Mouse (Mus musculus) small intestine, adult 2 months (tissue): ENCODE results near the gene Gm10762. TPM values are rescaled to one million over a fixed set of nuclear protein-coding genes. Genes with fewer than 3 reads are reported as not detected.
"Not testable (repeated sequence)": the region's sequence is repeated elsewhere in the genome, so short reads cannot be mapped to it uniquely, and the experiment has no call there.

ENCODE experiments used
- H3K27ac ChIP-seq: fragments of 200-500 bp; 2 replicates; pipeline ENCODE4 v1.5.1; 2012; ENCODE audit warnings: low read depth, low read length, control low read depth, inconsistent platforms; ENCODE audit not compliant: insufficient read depth
- H3K27me3 ChIP-seq: fragments of 200-500 bp; 2 replicates; pipeline ENCODE4 v1.6.1; 2012; ENCODE audit warnings: mild to moderate bottlenecking, moderate library complexity, low read length, inconsistent platforms; ENCODE audit not compliant: control insufficient read depth, insufficient read depth
- H3K36me3 ChIP-seq: fragments of 200-500 bp; 2 replicates; pipeline ENCODE4 v1.6.1; 2012; ENCODE audit warnings: mild to moderate bottlenecking, low read length, control low read depth, inconsistent platforms; ENCODE audit not compliant: control insufficient read depth, insufficient read depth
- H3K4me1 ChIP-seq: fragments of 200-500 bp; 2 replicates; pipeline ENCODE4 v1.6.1; 2012; ENCODE audit warnings: low read length, inconsistent platforms, mixed read lengths; ENCODE audit not compliant: control insufficient read depth, insufficient read depth, insufficient read length
- H3K4me3 ChIP-seq: fragments of 200-500 bp; 2 replicates; pipeline ENCODE4 v1.5.1; 2012; ENCODE audit warnings: low read depth, mild to moderate bottlenecking, control low read depth, inconsistent platforms, low read length, moderate library complexity
- CTCF ChIP-seq: fragments of 200-500 bp; IDR thresholded peaks from 2 replicates; pipeline ENCODE4 v1.5.1; 2012; ENCODE audit warnings: low read depth, mild to moderate bottlenecking, control low read depth, inconsistent platforms, low read length, moderate library complexity, mixed read lengths; ENCODE audit not compliant: insufficient replicate concordance, insufficient read length; ENCODE audit errors: extremely low read depth
- POLR2A ChIP-seq: fragments of 200-500 bp; IDR thresholded peaks from 2 replicates; pipeline ENCODE4 v1.6.1; 2012; ENCODE audit warnings: low read depth, mild to moderate bottlenecking, control low read depth, inconsistent platforms, low read length, moderate library complexity
- WGBS: fragments of 180-500 bp; shearing (Covaris S2); methylation state at CpG from one replicate; pipeline ENCODE4 v1.1.7; 2018; 5-methylcytosine and 5-hydroxymethylcytosine counted together
- polyA plus RNA-seq: library from polyadenylated mRNA; depleted of rRNA; stranded (reverse); fragments of >200 nt; gene quantifications from 2 replicates; pipeline ENCODE4 v1.2.3, GENCODE M21; 2012; rRNA removed

Gm10762 gene
- polyA plus RNA-seq = 0.71 and 2.1 TPM in 2 replicates

GRCm38 (mm10) chr2:128967661-128968441 is at the start of gene Gm10762:
Gene Gm10762, minus strand, starts transcription at chr2:128967725.
- peak within 1 kb of the TSS; percentile 80 for H3K4me3 ChIP-seq
- H3K27ac ChIP-seq = peak within 1 kb of the TSS; percentile 99
- no peaks in the 10 kb centered on the region for H3K27me3 ChIP-seq
- 3% methylated on average over 79 of the region's 80 CpGs for WGBS
- H3K4me1 ChIP-seq = peaks cover 2% of the 10 kb centered on the region; the same call in 1 of the 2 replicates
- TF ChIP-seq POLR2A (no peak; the same call in 1 of the 2 replicates), CTCF (no peak)
- H3K36me3 ChIP-seq = no peaks in the 10 kb centered on the region

- 80% methylated on average over 2 of the region's 2 CpGs for WGBS
- H3K4me3 ChIP-seq, H3K4me1 ChIP-seq, H3K27me3 ChIP-seq, H3K27ac ChIP-seq, H3K36me3 ChIP-seq: not testable (repeated sequence)
Measured at GRCm38 (mm10) chr2:129008867-129009266, 41.3 kb upstream of the Gm10762 start.

- H3K36me3 ChIP-seq = no peaks in the 10 kb centered on the region
- no peak overlapping the region for H3K4me3 ChIP-seq
- H3K27ac ChIP-seq = no peak overlapping the region
- WGBS = 88% methylated on average over 4 of the region's 4 CpGs
- no peaks in the 10 kb centered on the region for H3K27me3 ChIP-seq
- no peaks in the 10 kb centered on the region for H3K4me1 ChIP-seq
- no peak for TF ChIP-seq POLR2A
- TF ChIP-seq CTCF = no peak
Measured at GRCm38 (mm10) chr2:129006194-129006749, 38.7 kb upstream of the Gm10762 start.

DNA sequence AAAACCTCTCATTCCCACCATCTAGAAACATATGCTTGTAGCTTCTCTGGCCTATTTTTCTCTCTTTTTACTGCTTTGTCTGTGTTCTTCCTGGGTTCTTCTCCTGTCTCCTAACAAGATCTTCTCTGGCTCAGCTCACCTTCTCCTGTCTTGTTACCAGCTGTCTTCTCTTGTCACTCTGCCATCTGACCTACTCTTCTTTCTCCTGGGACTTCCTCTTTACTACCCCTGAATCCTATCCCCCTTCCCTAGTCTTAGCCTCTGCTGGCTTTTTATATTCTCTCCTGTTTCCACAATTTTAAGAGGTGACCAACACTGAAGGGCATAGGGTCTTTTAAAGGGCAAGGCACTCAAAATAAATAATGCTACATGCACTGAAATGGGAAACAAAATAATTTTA is 37.3 kb upstream of the Gm10762 start:
- no peaks in the 10 kb centered on the region for H3K27me3 ChIP-seq
- no peak overlapping the region for H3K4me3 ChIP-seq
- no peaks in the 10 kb centered on the region for H3K36me3 ChIP-seq
- no peak overlapping the region for H3K27ac ChIP-seq
- no peaks in the 10 kb centered on the region for H3K4me1 ChIP-seq
- TF ChIP-seq CTCF = no peak
- no peak for TF ChIP-seq POLR2A

GRCm38 (mm10) chr2:128984746-128985145 is 17.2 kb upstream of the Gm10762 start:
- 79% methylated on average over 3 of the region's 3 CpGs for WGBS
- H3K4me3 ChIP-seq = no peak overlapping the region
- no peak overlapping the region for H3K27ac ChIP-seq
- no peaks in the 10 kb centered on the region for H3K4me1 ChIP-seq
- H3K27me3 ChIP-seq = no peaks in the 10 kb centered on the region
- TF ChIP-seq CTCF (no peak), POLR2A (no peak)
- H3K36me3 ChIP-seq = no peaks in the 10 kb centered on the region

GRCm38 (mm10) chr2:128975572-128975971 is 8.0 kb upstream of the Gm10762 start:
- TF ChIP-seq POLR2A (no peak), CTCF (no peak)
- H3K4me1 ChIP-seq = no peaks in the 10 kb centered on the region
- no peak overlapping the region for H3K4me3 ChIP-seq
- no peaks in the 10 kb centered on the region for H3K36me3 ChIP-seq
- H3K27me3 ChIP-seq = no peaks in the 10 kb centered on the region
- 86% methylated on average over 4 of the region's 4 CpGs for WGBS
- no peak overlapping the region for H3K27ac ChIP-seq

GRCm38 (mm10) chr2:128972301-128972700 is 4.8 kb upstream of the Gm10762 start:
- no peaks in the 10 kb centered on the region for H3K36me3 ChIP-seq
- no peak for TF ChIP-seq CTCF
- TF ChIP-seq POLR2A = no peak
- H3K4me1 ChIP-seq = peaks cover 2% of the 10 kb centered on the region; the same call in 1 of the 2 replicates
- H3K27ac ChIP-seq = no peak overlapping the region
- no peaks in the 10 kb centered on the region for H3K27me3 ChIP-seq
- H3K4me3 ChIP-seq = no peak overlapping the region
